Mouse (Mus musculus) brain, embryonic 14.5 days (tissue): ENCODE measurements around the gene Tnfsfm13.

Experiments used
- CTCF ChIP-seq: fragments of 200-500 bp; IDR thresholded peaks from 2 replicates; pipeline ENCODE4 v1.5.1; 2012; ENCODE audit warnings: inconsistent platforms, mild to moderate bottlenecking, moderate library complexity, borderline replicate concordance; ENCODE audit not compliant: insufficient read depth, insufficient read length; ENCODE audit errors: extremely low read depth
- POLR2A ChIP-seq: fragments of 200-500 bp; IDR thresholded peaks from 2 replicates; pipeline ENCODE4 v1.6.1; 2012; ENCODE audit warnings: mild to moderate bottlenecking, inconsistent platforms, borderline replicate concordance; ENCODE audit not compliant: poor library complexity, insufficient read depth, insufficient read length, severe bottlenecking; ENCODE audit errors: extremely low read depth

DNA sequence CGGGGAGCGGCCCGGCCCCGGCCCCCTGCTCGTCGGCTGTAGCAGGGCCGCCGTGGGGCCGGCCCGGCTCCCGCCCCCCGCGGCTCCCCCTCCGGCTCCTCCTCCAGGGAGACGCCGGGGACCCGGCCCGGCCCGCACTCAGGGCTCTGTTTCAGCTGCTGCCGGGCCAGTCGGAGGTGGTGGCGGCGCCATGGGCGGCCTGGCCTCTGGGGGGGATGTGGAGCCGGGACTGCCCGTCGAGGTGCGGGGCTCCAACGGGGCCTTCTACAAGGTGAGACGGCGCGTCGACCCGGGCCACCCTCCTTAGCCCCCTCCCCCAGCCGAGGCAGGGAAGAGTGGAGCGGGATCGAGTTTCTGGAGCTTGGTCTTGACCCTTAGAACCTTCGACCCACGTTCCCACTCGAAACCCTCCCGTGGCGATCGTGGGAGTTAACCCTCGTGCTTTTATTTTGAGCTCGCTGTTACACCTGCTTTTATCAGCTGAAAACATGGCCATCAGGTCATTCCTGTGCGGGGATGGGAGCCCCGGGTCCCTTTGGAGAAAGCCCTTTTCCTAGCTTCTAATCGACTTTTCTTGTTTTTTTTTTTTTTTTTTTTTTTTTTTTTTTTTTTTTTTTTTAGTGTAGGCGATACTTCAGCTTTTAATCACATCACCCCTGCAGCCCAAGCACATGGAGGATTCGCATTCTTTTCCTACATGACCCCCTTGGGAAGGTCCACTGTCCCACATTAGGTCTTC, 62.6 kb downstream of the Tnfsfm13 start:
- no peak for TF ChIP-seq POLR2A
- no peak for TF ChIP-seq CTCF
